Mouse (Mus musculus): Measurements from ENCODE around the gene Gm21887. TPM values are rescaled to one million over a fixed set of nuclear protein-coding genes. Genes with fewer than 3 reads are reported as not detected.
"Not testable (repeated sequence)": the region's sequence is repeated elsewhere in the genome, so short reads cannot be mapped to it uniquely, and the experiment has no call there.

The Gm21887 gene
- total RNA-seq (2021): 401 and 486 TPM in 2 replicates
- long read RNA-seq, partial matches to known transcripts: 3 of 101 reads
- long read RNA-seq, other reads (novel, unspliced or antisense): 98 of 101 reads

- peak; percentile 100 for DNase-seq
Measured at GRCm38 (mm10) chrX:170009016-170009750, at the start of gene Gm21887. TSS of gene Gm21887 (plus strand) at chrX:170009659.

GRCm38 (mm10) chrX:169969337-169969736, 40.1 kb upstream of the Gm21887 start:
- DNase-seq: no peak

GRCm38 (mm10) chrX:169969765-169970164, 39.7 kb upstream of the Gm21887 start:
- DNase-seq: not testable (repeated sequence)

GRCm38 (mm10) chrX:169970546-169970945, 38.9 kb upstream of the Gm21887 start:
- DNase-seq: not testable (repeated sequence)

- DNase-seq: not testable (repeated sequence)
Measured at GRCm38 (mm10) chrX:169971562-169971961, 37.9 kb upstream of the Gm21887 start.

- not testable (repeated sequence) for DNase-seq
Measured at GRCm38 (mm10) chrX:169972131-169972530, 37.3 kb upstream of the Gm21887 start.

GRCm38 (mm10) chrX:169972791-169973494, 36.5 kb upstream of the Gm21887 start:
- DNase-seq: not testable (repeated sequence)

- DNase-seq: not testable (repeated sequence)
Measured at GRCm38 (mm10) chrX:169973806-169974205, 35.7 kb upstream of the Gm21887 start.

GRCm38 (mm10) chrX:169974456-169974855, 35.0 kb upstream of the Gm21887 start:
- DNase-seq: not testable (repeated sequence)

- DNase-seq: not testable (repeated sequence)
Measured at GRCm38 (mm10) chrX:169974974-169975373, 34.5 kb upstream of the Gm21887 start.

- not testable (repeated sequence) for DNase-seq
Measured at GRCm38 (mm10) chrX:169975681-169976131, 33.8 kb upstream of the Gm21887 start.

GRCm38 (mm10) chrX:169976340-169976739, 33.1 kb upstream of the Gm21887 start:
- DNase-seq: not testable (repeated sequence)

GRCm38 (mm10) chrX:169977856-169978435, 31.5 kb upstream of the Gm21887 start:
- DNase-seq: not testable (repeated sequence)

- DNase-seq: peak; percentile 72
Measured at GRCm38 (mm10) chrX:169978436-169979381, 30.8 kb upstream of the Gm21887 start.

- DNase-seq: not testable (repeated sequence)
Measured at GRCm38 (mm10) chrX:169979461-169980202, 29.8 kb upstream of the Gm21887 start.

- not testable (repeated sequence) for DNase-seq
Measured at GRCm38 (mm10) chrX:169980203-169980556, 29.3 kb upstream of the Gm21887 start.

- no peak for DNase-seq
Measured at GRCm38 (mm10) chrX:169980809-169981289, 28.6 kb upstream of the Gm21887 start.

GRCm38 (mm10) chrX:169981761-169982181, 27.7 kb upstream of the Gm21887 start:
- DNase-seq: not testable (repeated sequence)

- DNase-seq: not testable (repeated sequence)
Measured at GRCm38 (mm10) chrX:169982606-169983400, 26.7 kb upstream of the Gm21887 start.
